Mouse (Mus musculus) cerebellum, postnatal 25 days (tissue): ENCODE measurements around the gene Ces2f.

Experiments used
- DNase-seq, 2 experiments: peaks; one replicate each; pipeline ENCODE4 v3.0.0; 2021; ENCODE audit warnings: mixed read lengths in 2 of 2

Gene Ces2f

GRCm38 (mm10) chr8:104947056-104947455, at the start of gene Ces2f:
TSS of gene Ces2f (plus strand) at chr8:104947356.
- no peak for DNase-seq

GRCm38 (mm10) chr8:104901746-104902145, 45.4 kb upstream of the Ces2f start:
- DNase-seq, result no peak

- no peak for DNase-seq
These were observed 40.0 kb upstream of the Ces2f start for GRCm38 (mm10) chr8:104907111-104907510.

- DNase-seq, result peak; percentile 80 to 85
These were observed 38.1 kb upstream of the Ces2f start for GRCm38 (mm10) chr8:104909021-104909420.

GRCm38 (mm10) chr8:104909651-104910050, 37.5 kb upstream of the Ces2f start:
- DNase-seq, result peak; percentile 22 to 28

- DNase-seq, result no peak
These were observed 21.1 kb upstream of the Ces2f start, which contains the start of gene Ces2e for GRCm38 (mm10) chr8:104925972-104926596. TSS of gene Ces2e (plus strand) at chr8:104926260.

- DNase-seq, result no peak
These were observed 19.9 kb upstream of the Ces2f start for GRCm38 (mm10) chr8:104927301-104927700.

- no peak for DNase-seq
These were observed 2.5 kb upstream of the Ces2f start for GRCm38 (mm10) chr8:104944665-104945064.

- no peak for DNase-seq
These were observed 1.9 kb downstream of the Ces2f start for GRCm38 (mm10) chr8:104949031-104949430.

GRCm38 (mm10) chr8:104961537-104961961, 14.4 kb downstream of the Ces2f start, which contains the start of gene Ces2g:
TSS of gene Ces2g (plus strand) at chr8:104961718.
- DNase-seq, result peak; percentile 15 to 17

GRCm38 (mm10) chr8:104962229-104962901, 15.2 kb downstream of the Ces2f start:
- no peak for DNase-seq

- no peak for DNase-seq
These were observed 16.3 kb downstream of the Ces2f start for GRCm38 (mm10) chr8:104963375-104963894.

- DNase-seq, result no peak
These were observed 37.0 kb downstream of the Ces2f start for GRCm38 (mm10) chr8:104984126-104984525.

- peak; percentile 25 to 50 for DNase-seq
These were observed 37.8 kb downstream of the Ces2f start for GRCm38 (mm10) chr8:104984942-104985341.

- DNase-seq, result no peak
These were observed 51.0 kb downstream of the Ces2f start for GRCm38 (mm10) chr8:104998191-104998590.

GRCm38 (mm10) chr8:104999183-104999582, 52.0 kb downstream of the Ces2f start:
- DNase-seq, result no peak

- no peak for DNase-seq
These were observed 53.4 kb downstream of the Ces2f start, which contains the start of gene Ces2h for GRCm38 (mm10) chr8:105000586-105000985. TSS of gene Ces2h (plus strand) at chr8:105000853.
